Mouse (Mus musculus) neural tube, embryonic 11.5 days (tissue): ENCODE results near the gene Fermt3. TPM values are rescaled to one million over a fixed set of nuclear protein-coding genes. Genes with fewer than 3 reads are reported as not detected.

Experiments used
- polyA plus RNA-seq: library from polyadenylated mRNA; unstranded; fragments of >200 nt; fragmentation: Nextera tagmentation; extraction: Ambion mirVana; gene quantifications from 2 replicates; pipeline ENCODE4 v1.2.1, GENCODE M21; 2014

Fermt3 gene
- polyA plus RNA-seq, 1 experiment from 2014 or later = 8.8 TPM

Other genes with a start within 250 kb of the Fermt3 start
- 4.7 and 6.7 TPM in 2 replicates for gene Rps6ka4, start 178.8 kb downstream of the Fermt3 start, polyA plus RNA-seq
- gene Ccdc88b, start 161.3 kb downstream of the Fermt3 start, polyA plus RNA-seq = 0.89 and 1.0 TPM in 2 replicates
- 125 and 131 TPM in 2 replicates for gene Trmt112, start 109.8 kb downstream of the Fermt3 start, polyA plus RNA-seq
- 110 and 120 TPM in 2 replicates for gene Prdx5, start 109.4 kb downstream of the Fermt3 start, polyA plus RNA-seq
- gene Esrra, start 97.7 kb downstream of the Fermt3 start, polyA plus RNA-seq = 4.1 and 4.3 TPM in 2 replicates
- 0.77 TPM in 1 of 2 replicates, not detected in the other for gene Catsperz, start 94.1 kb downstream of the Fermt3 start, polyA plus RNA-seq
- gene Kcnk4, start 85.0 kb downstream of the Fermt3 start, polyA plus RNA-seq = 0.13 and 0.28 TPM in 2 replicates
- gene Bad, start 77.6 kb downstream of the Fermt3 start, polyA plus RNA-seq = 53.0 and 58.5 TPM in 2 replicates
- 34.6 and 39.7 TPM in 2 replicates for gene Gpr137, start 77.0 kb downstream of the Fermt3 start, polyA plus RNA-seq
- gene Ppp1r14b, start 44.5 kb downstream of the Fermt3 start, polyA plus RNA-seq = 290 and 313 TPM in 2 replicates
- gene Plcb3, start 43.0 kb downstream of the Fermt3 start, polyA plus RNA-seq = 22.7 and 25.0 TPM in 2 replicates
- gene Fkbp2, start 39.0 kb downstream of the Fermt3 start, polyA plus RNA-seq = 80.1 and 86.5 TPM in 2 replicates
- 27.8 and 29.4 TPM in 2 replicates for gene Vegfb, start 31.8 kb downstream of the Fermt3 start, polyA plus RNA-seq
- gene Dnajc4, start 26.9 kb downstream of the Fermt3 start, polyA plus RNA-seq = 16.2 and 17.3 TPM in 2 replicates
- gene Nudt22, start 23.4 kb downstream of the Fermt3 start, polyA plus RNA-seq = 19.6 and 20.5 TPM in 2 replicates
- 9.7 and 12.1 TPM in 2 replicates for gene Trpt1, start 23.3 kb downstream of the Fermt3 start, polyA plus RNA-seq
- 423 and 425 TPM in 2 replicates for gene Stip1, start 20.5 kb upstream of the Fermt3 start, polyA plus RNA-seq
- 3.2 and 3.3 TPM in 2 replicates for gene Macrod1, start 37.3 kb upstream of the Fermt3 start, polyA plus RNA-seq
- gene Flrt1, start 86.3 kb upstream of the Fermt3 start, polyA plus RNA-seq = 6.6 and 7.5 TPM in 2 replicates
- gene Otub1, start 186.8 kb upstream of the Fermt3 start, polyA plus RNA-seq = 248 and 255 TPM in 2 replicates
- 706 and 761 TPM in 2 replicates for gene Cox8a, start 198.1 kb upstream of the Fermt3 start, polyA plus RNA-seq
- 83.5 and 90.4 TPM in 2 replicates for gene Naa40, start 221.7 kb upstream of the Fermt3 start, polyA plus RNA-seq
- 34.9 and 36.8 TPM in 2 replicates for gene Rcor2, start 247.9 kb upstream of the Fermt3 start, polyA plus RNA-seq